Mouse (Mus musculus) embryonic facial prominence, embryonic 11.5 days (tissue): Measurements from ENCODE around the gene Tctex1d2. TPM values are rescaled to one million over a fixed set of nuclear protein-coding genes. Genes with fewer than 3 reads are reported as not detected.
"Not testable (repeated sequence)": the region's sequence is repeated elsewhere in the genome, so short reads cannot be mapped to it uniquely, and the experiment has no call there.

Experiments used
- ATAC-seq: fragments of 200-750 bp; cut with Nextera tagmentation; replicated peaks from 2 replicates; pipeline ENCODE4 v1.8.0; 2017; ENCODE audit warnings: low read depth; ENCODE audit not compliant: insufficient number of reproducible peaks, low FRiP score, low TSS enrichment
- DNase-seq: peaks from one replicate; pipeline ENCODE4 v3.0.0-alpha.2; 2015; ENCODE audit warnings: low spot score
- H3K27ac ChIP-seq: fragments of 300-500 bp; sonication (generic); replicated peaks from 2 replicates; pipeline ENCODE4 v1.5.1; 2014; ENCODE audit warnings: mild to moderate bottlenecking, low read depth, low read length, control low read depth
- H3K27me3 ChIP-seq: fragments of 300-500 bp; sonication (generic); 2 replicates; pipeline ENCODE4 v1.6.1; 2014; ENCODE audit warnings: mild to moderate bottlenecking, low read length, moderate library complexity, mixed read lengths; ENCODE audit not compliant: control insufficient read depth, insufficient read depth
- H3K36me3 ChIP-seq: fragments of 300-500 bp; sonication (generic); replicated peaks from 2 replicates; pipeline ENCODE4 v1.6.1; 2014; ENCODE audit warnings: low read depth, mild to moderate bottlenecking, low read length, moderate library complexity, mixed read lengths; ENCODE audit not compliant: control insufficient read depth, insufficient read depth
- H3K4me1 ChIP-seq: fragments of 300-500 bp; sonication (generic); 2 replicates; pipeline ENCODE4 v1.6.1; 2014; ENCODE audit warnings: low read length, mixed read lengths; ENCODE audit not compliant: control insufficient read depth, insufficient read depth
- H3K4me2 ChIP-seq: fragments of 300-500 bp; sonication (generic); 2 replicates; pipeline ENCODE4 v1.6.1; 2014; ENCODE audit warnings: low read depth, mild to moderate bottlenecking, control low read depth, low read length, moderate library complexity
- H3K4me3 ChIP-seq: fragments of 300-500 bp; sonication (generic); 2 replicates; pipeline ENCODE4 v1.5.1; 2014; ENCODE audit warnings: low read depth, low read length, control low read depth
- H3K9ac ChIP-seq: fragments of 300-500 bp; sonication (generic); replicated peaks from 2 replicates; pipeline ENCODE4 v1.6.1; 2014; ENCODE audit warnings: mild to moderate bottlenecking, control low read depth, low read length
- H3K9me3 ChIP-seq: fragments of 300-500 bp; sonication (generic); replicated peaks from 2 replicates; pipeline ENCODE4 v1.6.1; 2016; ENCODE audit warnings: mild to moderate bottlenecking, low read length, inconsistent platforms, mixed read lengths; ENCODE audit not compliant: control insufficient read depth
- WGBS: fragments of 180-500 bp; shearing (Covaris S2); extraction: QIAGEN DNeasy Blood & Tissue Kit; methylation state at CpG from one replicate; pipeline ENCODE4 v1.1.7; 2014; 5-methylcytosine and 5-hydroxymethylcytosine counted together
- polyA plus RNA-seq: library from polyadenylated mRNA; unstranded; fragments of >200 nt; fragmentation: Nextera tagmentation; extraction: Ambion mirVana; gene quantifications from 2 replicates; pipeline ENCODE4 v1.2.1, GENCODE M21; 2014

The Tctex1d2 gene
- polyA plus RNA-seq, 1 experiment from 2014 or later = 31.9 TPM

DNA sequence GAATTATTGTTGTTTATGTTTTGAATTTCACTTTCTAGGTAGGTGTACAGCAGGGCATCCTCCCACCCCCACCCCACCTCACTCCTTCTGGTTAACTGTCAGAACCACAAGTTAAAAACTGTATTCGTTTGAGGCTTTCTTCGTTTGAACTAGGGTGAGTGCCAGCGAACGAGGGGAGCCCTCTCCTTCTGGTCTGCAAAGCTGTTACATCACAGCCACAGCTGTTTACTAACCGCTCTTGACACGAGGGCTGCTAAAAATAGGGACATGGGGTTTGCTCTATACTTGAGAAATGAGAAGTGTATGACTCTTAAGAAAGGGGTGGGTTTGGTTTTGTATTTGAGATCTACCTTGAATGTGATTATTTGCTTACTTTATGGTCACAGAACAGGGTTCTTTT is 14.6 kb downstream of the Tctex1d2 start:
- no peak overlapping the region for H3K4me2 ChIP-seq
- H3K27me3 ChIP-seq = no peaks in the 10 kb centered on the region
- ATAC-seq (no peak), DNase-seq (no peak)
- 65% methylated on average over 6 of the region's 6 CpGs for WGBS
- H3K4me1 ChIP-seq = no peaks in the 10 kb centered on the region; the same call in 1 of the 2 replicates
- H3K4me3 ChIP-seq = no peak overlapping the region
- H3K36me3 ChIP-seq = no peaks in the 10 kb centered on the region
- no peaks in the 10 kb centered on the region for H3K9me3 ChIP-seq
- no peak overlapping the region for H3K9ac ChIP-seq
- no peak overlapping the region for H3K27ac ChIP-seq

- H3K4me2 ChIP-seq = no peak overlapping the region
Measured at GRCm38 (mm10) chr16:32434691-32435090, 15.2 kb downstream of the Tctex1d2 start.

GRCm38 (mm10) chr16:32436657-32437056 is 17.2 kb downstream of the Tctex1d2 start:
- no peak overlapping the region for H3K4me2 ChIP-seq
- no peaks in the 10 kb centered on the region for H3K9me3 ChIP-seq
- H3K4me1 ChIP-seq = no peaks in the 10 kb centered on the region
- no peaks in the 10 kb centered on the region for H3K36me3 ChIP-seq
- no peak overlapping the region for H3K4me3 ChIP-seq
- WGBS = 54% methylated on average over 1 of the region's 1 CpGs
- no peak overlapping the region for H3K9ac ChIP-seq
- no peak for DNase-seq
- no peaks in the 10 kb centered on the region for H3K27me3 ChIP-seq
- no peak for ATAC-seq
- no peak overlapping the region for H3K27ac ChIP-seq

More at GRCm38 (mm10) chr16:32434691-32435090, 15.2 kb downstream of the Tctex1d2 start:
- no peak overlapping the region for H3K27ac ChIP-seq
- no peaks in the 10 kb centered on the region; the same call in 1 of the 2 replicates for H3K4me1 ChIP-seq
- H3K4me3 ChIP-seq = no peak overlapping the region
- no peaks in the 10 kb centered on the region for H3K36me3 ChIP-seq
- ATAC-seq = no peak
- H3K27me3 ChIP-seq = no peaks in the 10 kb centered on the region
- no peaks in the 10 kb centered on the region for H3K9me3 ChIP-seq
- DNase-seq = no peak
- no peak overlapping the region for H3K9ac ChIP-seq

DNA sequence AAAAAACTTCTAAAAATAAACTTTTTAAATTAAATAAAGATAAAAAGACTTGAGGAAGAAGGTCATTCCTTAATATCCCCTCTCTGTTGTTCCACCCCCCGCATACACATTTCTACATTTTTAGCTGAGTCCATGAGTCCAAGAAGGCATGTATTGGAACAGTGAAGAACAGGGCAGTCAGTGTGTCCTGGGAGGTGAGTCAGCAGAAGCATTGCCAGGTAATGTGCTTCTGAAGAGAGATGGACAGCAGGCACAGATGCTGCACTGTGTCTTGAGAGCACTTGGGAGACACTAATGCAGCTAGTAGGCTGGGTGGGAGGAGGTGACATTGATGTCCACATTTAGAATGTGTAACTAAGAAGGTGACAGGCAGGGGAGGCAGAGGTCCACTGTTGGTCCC is 17.8 kb downstream of the Tctex1d2 start:
- WGBS = 93% methylated on average over 1 of the region's 1 CpGs
- Histone ChIP-seq H3K27ac (no peak overlapping the region), H3K27me3 (no peaks in the 10 kb centered on the region), H3K9me3 (no peaks in the 10 kb centered on the region), H3K4me2 (no peak overlapping the region), H3K4me3 (no peak overlapping the region), H3K36me3 (no peaks in the 10 kb centered on the region), H3K9ac (no peak overlapping the region), H3K4me1 (no peaks in the 10 kb centered on the region)
- no peak for ATAC-seq
- no peak for DNase-seq

GRCm38 (mm10) chr16:32441432-32441831 is 21.9 kb downstream of the Tctex1d2 start:
- Histone ChIP-seq H3K9me3 (no peaks in the 10 kb centered on the region), H3K36me3 (no peaks in the 10 kb centered on the region), H3K4me1 (no peaks in the 10 kb centered on the region), H3K4me3 (no peak overlapping the region), H3K27me3 (no peaks in the 10 kb centered on the region), H3K4me2 (no peak overlapping the region), H3K9ac (no peak overlapping the region), H3K27ac (no peak overlapping the region)
- WGBS = 90% methylated on average over 3 of the region's 3 CpGs
- no peak for DNase-seq
- no peak for ATAC-seq

GRCm38 (mm10) chr16:32444615-32445014 is 25.1 kb downstream of the Tctex1d2 start:
- not testable (repeated sequence) for DNase-seq, ATAC-seq

DNA sequence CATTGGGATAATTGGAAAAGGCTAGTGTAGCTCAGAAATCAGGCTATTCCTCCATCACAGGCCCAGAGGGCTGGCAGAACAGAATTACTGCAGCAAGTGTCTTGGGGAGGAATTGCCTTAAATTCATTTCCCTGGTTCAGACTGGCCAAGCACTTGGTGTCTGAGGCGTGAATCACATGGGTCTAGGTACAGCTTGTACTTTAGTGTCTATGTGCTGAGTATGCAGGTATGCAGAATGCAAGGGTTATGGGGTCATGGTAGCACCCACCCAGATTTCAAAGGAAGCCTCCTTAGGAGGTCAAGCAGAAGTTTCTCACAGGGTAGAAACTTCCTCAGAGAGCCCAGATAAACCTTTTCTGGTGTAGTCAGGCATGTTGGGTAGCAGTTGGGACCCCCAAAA is 26.1 kb downstream of the Tctex1d2 start:
- Histone ChIP-seq H3K4me2 (no peak overlapping the region), H3K27ac (no peak overlapping the region), H3K9me3 (no peaks in the 10 kb centered on the region), H3K36me3 (no peaks in the 10 kb centered on the region), H3K4me3 (no peak overlapping the region), H3K27me3 (no peaks in the 10 kb centered on the region), H3K9ac (no peak overlapping the region), H3K4me1 (no peaks in the 10 kb centered on the region)
- WGBS = 97% methylated on average over 1 of the region's 1 CpGs
- no peak for ATAC-seq
- DNase-seq = no peak

More at GRCm38 (mm10) chr16:32444615-32445014, 25.1 kb downstream of the Tctex1d2 start:
- H3K9ac ChIP-seq, H3K4me1 ChIP-seq, H3K4me3 ChIP-seq, H3K9me3 ChIP-seq, H3K27me3 ChIP-seq, H3K36me3 ChIP-seq, H3K4me2 ChIP-seq, H3K27ac ChIP-seq: not testable (repeated sequence)
- WGBS = 93% methylated on average over 3 of the region's 3 CpGs

- Histone ChIP-seq H3K9me3 (no peaks in the 10 kb centered on the region), H3K27me3 (no peaks in the 10 kb centered on the region), H3K4me2 (no peak overlapping the region), H3K4me3 (no peak overlapping the region), H3K27ac (no peak overlapping the region), H3K4me1 (no peaks in the 10 kb centered on the region), H3K9ac (no peak overlapping the region), H3K36me3 (no peaks in the 10 kb centered on the region)
- DNase-seq (no peak), ATAC-seq (no peak)
- 73% methylated on average over 2 of the region's 2 CpGs for WGBS
Measured at GRCm38 (mm10) chr16:32446563-32447138, 27.1 kb downstream of the Tctex1d2 start.
